Mouse (Mus musculus): ENCODE measurements around the gene Fam102a.

DNA sequence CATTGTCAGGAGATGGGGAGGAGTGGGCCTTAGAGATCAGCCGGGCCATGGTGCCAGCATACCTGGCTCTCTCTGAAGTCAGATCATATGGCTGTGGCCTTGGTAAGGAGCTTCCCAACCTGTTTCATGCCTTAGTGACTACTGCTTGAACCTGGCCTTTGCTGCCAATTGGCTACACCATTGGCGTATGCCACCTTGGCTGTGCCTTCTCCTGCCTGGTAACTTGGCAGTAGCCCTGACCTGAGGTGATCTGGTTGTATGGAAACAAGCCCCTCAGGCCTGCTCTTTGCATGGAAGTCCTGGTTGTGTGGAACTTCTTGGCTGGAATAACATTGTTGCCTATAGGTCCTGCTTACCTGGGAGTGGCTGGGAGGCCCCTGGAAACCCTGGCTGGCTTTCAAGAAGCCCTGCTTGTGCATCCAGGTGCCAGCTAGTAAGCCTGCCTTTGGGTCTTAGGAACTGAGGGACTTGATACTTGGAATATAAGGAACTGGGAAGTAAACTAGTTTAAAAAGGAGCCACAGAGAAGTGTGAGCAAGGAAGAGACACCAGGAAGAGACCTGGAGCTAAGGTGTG lies 6.3 kb downstream of the Fam102a start:
- TF ChIP-seq CTCF (IDR thresholded peaks at IDR 0.05; ENCODE audit: low read depth) (no peak), EP300 (IDR thresholded peaks at IDR 0.05; ENCODE audit: low read depth) (no peak)

Measured in liver, embryonic 14.5 days (tissue).